Mouse (Mus musculus) CH12.LX (cell line): ENCODE data around the gene Cd37. TPM values are rescaled to one million over a fixed set of nuclear protein-coding genes. Genes with fewer than 3 reads are reported as not detected.
A peak's percentile ranks its signal among the peaks of the same experiment; 100 is the strongest.

Experiments
- DNase-seq: peaks from one replicate; pipeline ENCODE4 v3.0.0-alpha.2; 2013; ENCODE audit errors: extremely low read depth
- H3K27ac ChIP-seq: 2 replicates; pipeline ENCODE4 v1.5.1; 2012; ENCODE audit warnings: low read depth, mild to moderate bottlenecking, control low read depth, moderate library complexity; ENCODE audit not compliant: insufficient read depth
- H3K27me3 ChIP-seq: replicated peaks from 2 replicates; pipeline ENCODE3; 2012; ENCODE audit warnings: inconsistent platforms
- H3K36me3 ChIP-seq, 2 experiments: replicated peaks in 1 of 2; 2 replicates each; pipeline versions ENCODE3 to v1.6.1; 2012; ENCODE audit warnings: inconsistent platforms in 1 of 2, low read length in 1 of 2, mild to moderate bottlenecking in 1 of 2, mixed read lengths in 1 of 2, moderate library complexity in 1 of 2; ENCODE audit not compliant: control insufficient read depth in 1 of 2, insufficient read depth in 1 of 2
- H3K4me1 ChIP-seq, 2 experiments: 2 replicates each; pipeline ENCODE4 v1.6.1; 2012; ENCODE audit warnings: inconsistent platforms in 1 of 2, moderate library complexity in 1 of 2; ENCODE audit not compliant: insufficient read depth in 2 of 2, control insufficient read depth in 1 of 2
- H3K4me2 ChIP-seq: 2 replicates; pipeline ENCODE4 v1.6.1; 2012; ENCODE audit warnings: low read depth, mild to moderate bottlenecking, control low read depth; ENCODE audit not compliant: poor library complexity, insufficient read depth, severe bottlenecking
- H3K4me3 ChIP-seq, 3 experiments: fragments of 150-350 bp in 1 of 3; sonication (generic) in 1 of 3; replicated peaks in 1 of 3; 2 replicates each; pipeline versions ENCODE3 to v1.5.1; 2011 to 2012; ENCODE audit warnings: low read depth in 2 of 3, low read length in 2 of 3, mild to moderate bottlenecking in 2 of 3, moderate library complexity in 2 of 3, control low read depth in 1 of 3, improper control_type of control experiment in 1 of 3, inconsistent platforms in 1 of 3, mixed read lengths in 1 of 3; ENCODE audit not compliant: poor library complexity in 1 of 3
- H3K79me2 ChIP-seq: replicated peaks from 2 replicates; pipeline ENCODE4 v1.6.1; 2012; ENCODE audit warnings: mild to moderate bottlenecking, moderate library complexity; ENCODE audit not compliant: control insufficient read depth, poor library complexity, insufficient read depth, severe bottlenecking; ENCODE audit errors: extremely low read depth
- H3K9ac ChIP-seq: 2 replicates; pipeline ENCODE4 v1.6.1; 2012; ENCODE audit warnings: low read depth, mild to moderate bottlenecking, control low read depth, moderate library complexity; ENCODE audit not compliant: insufficient read depth
- H3K9me3 ChIP-seq: replicated peaks from 2 replicates; pipeline ENCODE3; 2012; ENCODE audit warnings: low read length, inconsistent platforms, mixed read lengths
- BHLHE40 ChIP-seq: IDR thresholded peaks from 2 replicates; pipeline ENCODE4 v1.6.1; 2011; ENCODE audit warnings: mild to moderate bottlenecking, low read depth, low read length, improper control_type of control experiment
- CHD1 ChIP-seq: IDR thresholded peaks from 2 replicates; pipeline ENCODE4 v1.6.1; 2012; ENCODE audit warnings: low read depth, low read length, improper control_type of control experiment, inconsistent platforms
- CHD2 ChIP-seq: IDR thresholded peaks from 2 replicates; pipeline ENCODE4 v1.6.1; 2011; ENCODE audit warnings: low read length, improper control_type of control experiment
- CTCF ChIP-seq, 2 experiments: IDR thresholded peaks in 1 of 2; conservative IDR thresholded peaks in 1 of 2; 2 replicates each; pipeline ENCODE4 v1.5.1; 2011 to 2012; ENCODE audit warnings: low read depth in 2 of 2, low read length in 2 of 2, improper control_type of control experiment in 1 of 2, inconsistent platforms in 1 of 2, mild to moderate bottlenecking in 1 of 2, moderate library complexity in 1 of 2
- ELF1 ChIP-seq: IDR thresholded peaks from 2 replicates; pipeline ENCODE4 v1.6.1; 2014; ENCODE audit warnings: low read depth, mild to moderate bottlenecking, inconsistent platforms, low read length, improper control_type of control experiment
- HCFC1 ChIP-seq: IDR thresholded peaks from 2 replicates; pipeline ENCODE4 v1.6.1; 2012; ENCODE audit warnings: low read depth, mild to moderate bottlenecking, inconsistent platforms, low read length, improper control_type of control experiment
- IRF4 ChIP-seq: IDR thresholded peaks from 2 replicates; pipeline ENCODE4 v1.6.1; 2014; ENCODE audit warnings: low read depth, mild to moderate bottlenecking, inconsistent platforms, low read length, improper control_type of control experiment
- JUND ChIP-seq: conservative IDR thresholded peaks from 2 replicates; pipeline ENCODE4 v1.6.1; 2011; ENCODE audit warnings: low read depth, low read length, improper control_type of control experiment
- MAFK ChIP-seq: IDR thresholded peaks from 2 replicates; pipeline ENCODE4 v1.6.1; 2011; ENCODE audit warnings: low read length, improper control_type of control experiment; ENCODE audit not compliant: insufficient replicate concordance
- MXI1 ChIP-seq: IDR thresholded peaks from 2 replicates; pipeline ENCODE4 v1.6.1; 2011; ENCODE audit warnings: mild to moderate bottlenecking, low read depth, low read length, improper control_type of control experiment
- PAX5 ChIP-seq: IDR thresholded peaks from 2 replicates; pipeline ENCODE4 v1.6.1; 2012; ENCODE audit warnings: low read length, inconsistent platforms, mixed read lengths
- POLR2A ChIP-seq: IDR thresholded peaks from 2 replicates; pipeline ENCODE4 v1.6.1; 2011; ENCODE audit warnings: low read depth, mild to moderate bottlenecking, improper control_type of control experiment, low read length
- RCOR1 ChIP-seq: conservative IDR thresholded peaks from 2 replicates; pipeline ENCODE4 v1.6.1; 2012; ENCODE audit warnings: low read depth, mild to moderate bottlenecking, inconsistent platforms, low read length, improper control_type of control experiment
- SIN3A ChIP-seq: IDR thresholded peaks from 2 replicates; pipeline ENCODE4 v1.6.1; 2012; ENCODE audit warnings: low read length, improper control_type of control experiment, inconsistent platforms
- SMC3 ChIP-seq: IDR thresholded peaks from 2 replicates; pipeline ENCODE4 v1.6.1; 2011; ENCODE audit warnings: low read depth, low read length, improper control_type of control experiment
- USF1 ChIP-seq: IDR thresholded peaks from 2 replicates; pipeline ENCODE4 v1.6.1; 2014; ENCODE audit warnings: low read depth, mild to moderate bottlenecking, inconsistent platforms, low read length, improper control_type of control experiment
- USF2 ChIP-seq: conservative IDR thresholded peaks from 2 replicates; pipeline ENCODE4 v1.6.1; 2011; ENCODE audit warnings: low read depth, low read length, improper control_type of control experiment
- ZMIZ1 ChIP-seq: IDR thresholded peaks from 2 replicates; pipeline ENCODE4 v1.6.1; 2012; ENCODE audit warnings: low read depth, mild to moderate bottlenecking, inconsistent platforms, low read length, improper control_type of control experiment
- ZNF384 ChIP-seq: IDR thresholded peaks from 2 replicates; pipeline ENCODE4 v1.6.1; 2012; ENCODE audit warnings: low read depth, low read length, improper control_type of control experiment, inconsistent platforms
- dilution Hi-C: fragments of 300-500 bp; cut with MboI; formaldehyde crosslinking; loops from 2 replicates; pipeline ENCODE4 v1.14.3; 2020; ENCODE audit warnings: low sequenced_read_pairs; ENCODE audit not compliant: extremely low pct_unique_long_range_greater_than_20kb, extremely low pct_ligation_motif_present
- in situ Hi-C: fragments of 300-500 bp; cut with MboI; formaldehyde crosslinking; loops from 3 replicates; pipeline ENCODE4 v1.14.3; 2019; ENCODE audit warnings: low sequenced_read_pairs, low pct_ligation_motif_present, low pct_unique_long_range_greater_than_20kb, mixed read lengths
- polyA plus RNA-seq: library from polyadenylated mRNA; unstranded; fragments of >175 nt; gene quantifications from 2 replicates; pipeline ENCODE4 v1.2.1, GENCODE M21; 2012; ENCODE audit warnings: low read depth; ENCODE audit not compliant: insufficient read length
- total RNA-seq, 2 experiments: library from RNA; depleted of rRNA; stranded (reverse); fragments of 300-350 nt in 1 of 2; fragments of >200 nt in 1 of 2; gene quantifications; 2 replicates each; pipeline ENCODE4 v1.2.3; 2012 to 2014

The Cd37 gene
- total and polyA plus RNA-seq, 3 experiments = 73.8 to 437 (median 91.1) TPM

GRCm38 (mm10) chr7:45193406-45193805 is 45.5 kb downstream of the Cd37 start:
- H3K9me3 ChIP-seq = no peaks in the 10 kb centered on the region
- dilution Hi-C loops = no loop called here
- DNase-seq = no peak
- H3K27ac ChIP-seq = no peak overlapping the region
- in situ Hi-C loops = no loop called here
- H3K4me1 ChIP-seq = peaks cover 0 to 22% of the 10 kb centered on the region in 2 experiments; a peak in 3 of 4 replicates
- H3K9ac ChIP-seq = no peak overlapping the region
- no peaks in the 10 kb centered on the region for H3K36me3 ChIP-seq
- peaks cover 79% of the 10 kb centered on the region for H3K27me3 ChIP-seq
- H3K79me2 ChIP-seq = no peaks in the 10 kb centered on the region
- H3K4me3 ChIP-seq = no peak overlapping the region
- TF ChIP-seq CTCF (conservative IDR thresholded peaks at IDR 0.05 in 1 of 2, IDR thresholded peaks at IDR 0.05 in 1 of 2; ENCODE audit: low read depth in 2 of 2, low read length in 2 of 2) = peak in 1 of 2 experiments; percentile 24; a peak in 1 of 4 replicates
- TF ChIP-seq CHD1 = no peak
- 0 out of 2 replicates have a peak, but pooled peaks have one; percentile 9 for TF ChIP-seq SMC3
- H3K4me2 ChIP-seq = no peak overlapping the region

- Histone ChIP-seq H3K9me3 (no peaks in the 10 kb centered on the region), H3K36me3 (no peaks in the 10 kb centered on the region), H3K9ac (no peak overlapping the region), H3K27me3 (peaks cover 85% of the 10 kb centered on the region), H3K4me1 (peaks cover 0 to 20% of the 10 kb centered on the region in 2 experiments; a peak in 3 of 4 replicates), H3K27ac (no peak overlapping the region), H3K4me3 (no peak overlapping the region), H3K79me2 (no peaks in the 10 kb centered on the region), H3K4me2 (no peak overlapping the region)
- DNase-seq = no peak
- in situ Hi-C loops = no loop called here
- TF ChIP-seq USF2 = no peak
- TF ChIP-seq CHD2 = no peak
- no peak for TF ChIP-seq IRF4
- TF ChIP-seq SMC3 = no peak
- no peak for TF ChIP-seq HCFC1
- no peak for TF ChIP-seq RCOR1
- no peak for TF ChIP-seq CHD1
- no peak for TF ChIP-seq ZMIZ1
- TF ChIP-seq POLR2A = no peak
- TF ChIP-seq BHLHE40 = no peak
- TF ChIP-seq ELF1 = no peak
- no peak for TF ChIP-seq PAX5
- TF ChIP-seq USF1 = no peak
- TF ChIP-seq SIN3A = no peak
- no peak for TF ChIP-seq ZNF384
- no peak for TF ChIP-seq JUND
- TF ChIP-seq MAFK = no peak
- TF ChIP-seq MXI1 = no peak
- dilution Hi-C loops = no loop called here
Observed at GRCm38 (mm10) chr7:45192585-45193310, 46.2 kb downstream of the Cd37 start.
